Mouse (Mus musculus) layer of hippocampus, postnatal 36 days (tissue): ENCODE results near the gene Tas2r113. TPM values are rescaled to one million over a fixed set of nuclear protein-coding genes. Genes with fewer than 3 reads are reported as not detected.
"Not testable (repeated sequence)": the region's sequence is repeated elsewhere in the genome, so short reads cannot be mapped to it uniquely, and the experiment has no call there.

ENCODE experiments used
- DNase-seq, 2 experiments: peaks; one replicate each; pipeline ENCODE4 v3.0.0; 2022
- total RNA-seq, 2 experiments: library from RNA; stranded (reverse); gene quantifications; 2 replicates each; pipeline ENCODE4 v1.2.3; 2021

Tas2r113 gene
- total RNA-seq: not detected

DNA sequence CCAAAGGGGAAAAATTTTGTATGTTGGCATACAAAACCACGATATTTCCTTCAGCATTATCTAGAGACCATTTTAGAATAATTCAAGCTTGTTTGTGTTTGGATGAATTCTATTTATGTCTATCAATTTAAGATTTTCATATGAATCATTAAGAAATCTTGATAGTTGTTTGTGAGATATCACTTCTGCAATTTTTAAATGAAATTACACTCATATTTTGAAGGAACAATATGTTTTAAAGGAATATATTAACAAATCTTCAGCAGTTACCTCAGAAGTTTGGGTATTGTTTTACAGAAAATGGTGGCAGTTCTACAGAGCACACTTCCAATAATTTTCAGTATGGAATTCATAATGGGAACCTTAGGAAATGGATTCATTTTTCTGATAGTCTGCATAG is at the start of gene Tas2r113:
TSS of gene Tas2r113 (plus strand) at position 301 of the 400 bp plus-strand sequence.
- no peak for DNase-seq

DNA sequence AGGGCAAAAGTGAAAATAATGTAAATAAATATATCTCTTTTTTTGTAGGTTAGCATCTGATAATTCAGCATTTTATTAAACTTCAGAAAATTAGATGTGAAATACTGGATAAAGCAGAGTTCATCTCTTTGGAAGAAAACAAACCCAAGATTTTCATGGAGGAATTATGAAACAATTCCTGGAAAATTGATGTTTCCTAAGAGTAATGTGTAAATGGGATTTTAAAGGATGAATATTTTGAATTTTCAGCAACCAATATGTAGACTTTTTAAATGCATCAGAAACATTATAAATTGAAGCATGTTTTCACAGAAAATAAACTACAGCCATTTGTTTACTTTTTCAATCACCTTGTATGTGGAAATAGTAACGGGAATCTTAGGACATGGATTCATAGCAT is 46.0 kb upstream of the Tas2r113 start, which contains the start of gene Tas2r123:
TSS of gene Tas2r123 (plus strand) at position 301 of the 400 bp plus-strand sequence.
- DNase-seq: no peak

- no peak for DNase-seq
Observed at GRCm38 (mm10) chr6:132855138-132855537, 37.7 kb upstream of the Tas2r113 start, which contains the start of gene Tas2r116. Gene Tas2r116, plus strand, starts transcription at chr6:132855438.

- DNase-seq: no peak
Observed at GRCm38 (mm10) chr6:132867708-132868107, 25.1 kb upstream of the Tas2r113 start, which contains the start of gene Tas2r110. Gene Tas2r110, plus strand, starts transcription at chr6:132868008.

DNA sequence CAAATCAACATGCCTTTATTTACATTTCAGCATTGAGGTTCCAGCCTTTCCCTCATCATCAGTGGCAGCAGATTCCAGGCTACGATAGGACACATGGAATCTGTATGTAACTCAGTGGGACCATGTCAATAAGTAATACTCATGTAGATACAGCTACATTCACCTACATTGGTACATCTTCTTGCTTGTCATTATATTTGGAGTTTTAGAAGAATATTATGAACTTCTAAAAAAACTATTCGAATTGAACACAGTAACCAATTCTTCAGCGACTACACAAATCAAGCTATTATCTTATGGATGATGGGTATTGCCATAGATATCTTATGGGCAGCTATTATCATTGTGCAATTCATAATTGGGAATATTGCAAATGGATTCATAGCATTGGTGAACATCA is 16.5 kb downstream of the Tas2r113 start, which contains the start of gene Tas2r125:
TSS of gene Tas2r125 (plus strand) at position 301 of the 400 bp plus-strand sequence.
- no peak for DNase-seq

DNA sequence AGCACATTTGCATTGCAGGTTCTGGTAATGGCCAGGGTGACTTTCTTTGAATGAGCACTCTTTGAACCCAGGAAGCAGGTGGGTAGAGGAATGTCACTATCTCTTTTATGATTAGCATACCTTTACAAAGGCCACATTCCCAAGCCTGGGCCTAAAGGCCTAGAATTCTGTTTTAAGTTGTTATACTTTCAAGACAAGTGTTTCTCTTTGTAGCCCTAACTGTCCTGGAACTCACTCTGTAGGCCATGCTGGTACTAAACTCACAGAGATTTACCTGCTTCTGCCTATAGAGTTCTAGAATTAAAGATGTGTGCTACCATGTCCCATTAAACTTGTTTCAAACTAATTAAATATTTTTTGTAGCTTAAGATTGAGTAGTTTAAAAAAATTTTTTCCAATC is 48.6 kb downstream of the Tas2r113 start:
- DNase-seq: not testable (repeated sequence)

Other genes with a start within 250 kb of the Tas2r113 start
- gene A630073D07Rik, start 241.5 kb upstream of the Tas2r113 start, total RNA-seq: not detected
- not detected for gene Tas2r120, start 236.1 kb upstream of the Tas2r113 start, total RNA-seq
- not detected for gene Tas2r121, start 192.0 kb upstream of the Tas2r113 start, total RNA-seq
- gene Tas2r122, start 181.1 kb upstream of the Tas2r113 start, total RNA-seq: not detected
- not detected for gene Tas2r115, start 155.0 kb upstream of the Tas2r113 start, total RNA-seq
- gene Tas2r124, start 138.3 kb upstream of the Tas2r113 start, total RNA-seq: not detected
- gene Tas2r102, start 130.9 kb upstream of the Tas2r113 start, total RNA-seq: not detected
- not detected for gene Tas2r136, start 114.8 kb upstream of the Tas2r113 start, total RNA-seq
- not detected for gene Tas2r117, start 90.2 kb upstream of the Tas2r113 start, total RNA-seq
- not detected for gene Tas2r123, start 45.9 kb upstream of the Tas2r113 start, total RNA-seq
- not detected for gene Tas2r116, start 37.6 kb upstream of the Tas2r113 start, total RNA-seq
- not detected for gene Tas2r110, start 25.0 kb upstream of the Tas2r113 start, total RNA-seq
- not detected for gene Tas2r125, start 16.6 kb downstream of the Tas2r113 start, total RNA-seq
- gene Tas2r129, start 58.1 kb downstream of the Tas2r113 start, total RNA-seq: not detected
- not detected for gene Tas2r131, start 64.9 kb downstream of the Tas2r113 start, total RNA-seq
- gene Tas2r109, start 88.0 kb downstream of the Tas2r113 start, total RNA-seq: not detected
- gene Tas2r103, start 144.1 kb downstream of the Tas2r113 start, total RNA-seq: not detected
- gene Tas2r140, start 162.8 kb downstream of the Tas2r113 start, total RNA-seq: not detected
- 100 to 1,000 TPM in 1 of 2 experiments, 10 to 100 TPM in 1; 89.9 to 103 TPM for gene Smim10l1, start 211.9 kb downstream of the Tas2r113 start, total RNA-seq